Mouse (Mus musculus): ENCODE measurements at regions not wholly inside any gene's neighbourhood (a gene's known extent, or its start where the extent isn't known, plus 50 kb on each side); places are given as distances from the start of the nearest gene placed in this dataset.

DNA sequence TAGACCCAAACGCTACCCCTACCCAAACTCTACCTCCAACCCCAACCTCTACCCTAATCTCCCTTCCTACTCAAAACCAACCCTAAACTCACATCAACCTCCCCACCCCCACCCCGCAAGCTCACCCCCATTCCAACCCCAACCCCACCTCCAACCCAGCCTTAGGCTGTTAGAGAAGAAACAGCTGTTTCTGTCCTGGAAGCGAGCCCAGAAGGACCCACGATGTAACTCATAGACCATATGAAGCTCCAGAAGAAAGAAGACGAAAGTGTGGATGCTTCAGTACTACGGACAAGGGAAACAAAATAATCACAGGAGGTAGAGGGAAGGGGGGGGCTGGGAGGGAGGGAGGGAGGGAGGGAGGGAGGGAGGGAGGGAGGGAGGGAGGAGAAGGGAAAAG is 58.4 kb downstream of the Sox11 start:
- intact Hi-C loops (cut with DNase I), result no loop called here
- DNase-seq, result no peak

DNA sequence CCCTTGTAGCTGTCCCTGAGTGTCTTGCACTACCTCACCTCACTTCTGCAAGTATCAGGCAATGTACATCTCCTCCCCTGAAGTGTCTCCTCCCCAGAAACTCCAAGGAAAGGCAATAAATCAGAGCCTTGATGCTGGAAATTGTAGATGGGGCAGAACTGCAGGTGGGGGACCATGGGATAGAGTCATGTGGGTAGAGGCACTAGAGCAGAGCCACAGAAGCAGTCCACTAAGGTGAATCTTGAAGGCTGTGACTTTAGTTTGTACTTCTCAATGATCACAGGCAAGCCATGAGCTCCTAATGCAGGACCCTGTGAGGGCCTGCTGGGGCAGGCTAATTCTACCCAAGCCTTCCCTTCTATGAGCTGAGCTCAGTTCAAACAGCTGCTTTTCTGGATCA is 80.4 kb downstream of the Sox11 start:
- DNase-seq, result no peak
- intact Hi-C loops (cut with DNase I), result no loop called here

DNA sequence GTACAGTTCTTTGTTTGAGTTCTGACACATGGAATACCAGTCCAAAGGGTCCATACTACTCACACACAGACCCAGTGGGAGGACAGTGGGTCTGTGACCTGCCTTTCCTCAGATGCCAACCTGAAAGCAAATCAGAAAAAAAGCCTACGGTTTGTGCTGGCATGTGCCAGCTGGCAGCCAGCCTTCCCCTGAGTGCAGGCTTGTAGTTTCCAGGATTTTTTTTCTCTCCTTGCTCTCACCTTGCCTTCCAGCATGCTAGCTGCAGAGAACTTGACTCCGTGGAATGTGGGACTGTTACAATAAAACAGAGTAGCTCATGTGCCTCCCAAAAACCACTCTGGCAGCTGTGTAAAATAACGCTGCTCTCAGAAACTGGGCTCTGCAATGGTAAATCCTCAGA is 88.2 kb downstream of the Sox11 start:
- DNase-seq, result peak; percentile 8 to 13

DNA sequence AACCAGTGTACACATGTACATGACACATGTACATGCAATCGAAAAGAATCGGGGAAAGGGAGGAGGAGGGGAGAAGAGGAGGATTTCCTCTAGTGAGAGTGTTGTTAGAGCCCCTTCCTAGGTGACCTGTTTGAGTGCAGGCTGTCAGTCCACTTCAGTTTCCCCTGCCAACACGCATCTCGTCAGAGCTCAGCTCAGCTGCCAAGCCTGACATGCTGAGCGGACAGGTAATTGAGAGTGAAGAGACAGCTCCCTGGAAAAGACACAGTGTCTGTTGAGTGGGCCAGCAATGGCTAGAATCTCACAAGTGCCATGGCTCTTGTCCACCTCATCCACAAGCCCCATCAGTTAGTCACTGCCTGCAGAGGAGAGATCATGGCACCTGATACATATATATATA is 90.9 kb downstream of the Sox11 start:
- intact Hi-C loops (cut with DNase I), result no loop called here
- DNase-seq, result no peak

More for the DNA sequence above, 88.2 kb downstream of the Sox11 start:
- intact Hi-C loops (cut with DNase I), result no loop called here

DNA sequence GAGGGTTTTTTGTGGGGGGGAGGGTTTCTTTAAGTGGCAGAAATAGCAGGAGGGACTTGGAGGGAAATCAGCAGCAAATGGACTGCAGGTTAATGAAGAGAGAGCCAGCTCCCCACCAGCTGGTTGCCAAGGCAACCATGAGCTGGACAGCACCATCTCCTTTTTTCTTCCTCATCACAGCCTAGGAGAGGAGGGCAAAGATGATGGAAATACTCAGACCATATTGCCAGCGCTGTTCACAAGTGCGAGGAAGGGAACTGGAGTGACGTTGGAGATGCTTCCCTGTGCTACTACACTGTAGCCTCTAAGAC is 93.9 kb downstream of the Sox11 start:
- DNase-seq, result no peak
- intact Hi-C loops (cut with DNase I), result no loop called here

DNA sequence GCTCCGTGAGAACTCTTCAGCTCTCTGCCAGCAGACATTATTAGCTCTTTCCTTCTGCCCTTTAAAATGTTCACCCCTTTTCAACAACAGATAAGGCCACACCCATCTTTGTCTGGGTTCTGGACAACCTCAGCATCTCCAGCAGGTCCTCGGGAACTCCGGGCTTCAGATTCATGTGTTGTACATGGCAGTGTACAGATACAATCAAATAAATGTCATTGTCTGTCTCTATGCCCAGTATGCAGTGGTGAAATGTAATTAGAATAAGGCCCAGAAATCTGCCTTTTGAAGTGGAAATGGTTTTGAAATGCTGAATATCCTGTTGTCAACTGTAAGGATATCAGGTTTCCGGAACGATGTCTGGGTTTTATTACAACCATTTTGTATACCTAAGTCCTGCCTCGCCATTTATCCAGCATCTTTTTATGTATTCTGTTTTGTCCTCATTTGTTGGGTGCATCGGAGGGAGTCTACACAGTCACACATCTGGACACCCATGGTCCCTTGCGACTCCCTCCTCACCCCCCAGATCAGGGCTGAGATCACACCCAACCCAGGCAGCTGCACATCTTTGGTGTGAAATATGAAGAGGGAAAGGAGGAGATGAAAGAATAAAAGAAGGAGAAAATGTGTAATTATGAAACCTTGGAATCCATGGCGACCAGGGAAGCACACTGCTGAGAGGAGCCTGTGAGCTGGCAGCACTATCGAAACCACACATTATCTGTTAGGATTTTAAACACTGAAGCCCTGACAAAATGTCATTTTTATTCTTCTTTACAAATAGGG is 94.4 kb downstream of the Sox11 start:
- no peak for DNase-seq
- intact Hi-C loops (cut with DNase I), result no loop called here

DNA sequence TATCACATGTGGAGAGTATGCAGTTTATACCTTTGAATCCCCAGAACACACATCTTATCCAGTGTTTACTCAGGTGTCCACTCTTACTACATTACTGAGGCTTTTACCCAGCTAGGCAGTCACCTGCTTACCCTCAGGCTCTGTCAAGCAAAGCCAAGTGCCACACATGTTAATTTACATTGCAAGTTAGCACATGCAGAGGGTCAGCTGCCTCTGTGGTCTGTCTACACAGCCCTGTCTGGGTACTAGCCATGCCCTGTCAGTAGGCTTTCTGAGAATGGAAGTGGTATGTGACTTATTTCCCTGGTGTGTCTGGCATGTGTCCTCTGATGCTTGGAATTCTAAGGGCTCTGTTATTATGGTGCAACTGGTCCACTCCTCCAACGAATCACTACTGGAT is 106.6 kb downstream of the Sox11 start:
- DNase-seq, result no peak
- intact Hi-C loops (cut with DNase I), result no loop called here

DNA sequence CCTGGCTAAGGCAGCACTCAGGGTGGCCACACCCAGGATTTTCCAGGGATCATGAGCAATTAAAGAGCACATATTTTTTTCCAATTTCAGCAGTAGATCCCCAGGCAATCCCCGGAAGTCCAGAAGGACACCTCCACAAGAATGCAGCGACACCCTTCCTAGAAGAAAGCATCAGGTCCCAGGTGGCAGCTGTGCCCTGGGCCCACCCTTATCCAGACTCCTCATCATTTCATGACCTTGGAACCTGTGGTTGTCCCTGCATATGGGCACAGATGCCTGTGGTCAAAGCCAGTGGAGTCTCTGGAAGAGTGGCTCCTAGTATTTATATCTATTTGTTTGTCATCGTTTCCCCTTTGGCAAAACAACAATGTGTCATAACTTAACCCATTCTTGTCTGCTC is 120.8 kb downstream of the Sox11 start:
- intact Hi-C loops (cut with DNase I), result no loop called here
- DNase-seq, result no peak

DNA sequence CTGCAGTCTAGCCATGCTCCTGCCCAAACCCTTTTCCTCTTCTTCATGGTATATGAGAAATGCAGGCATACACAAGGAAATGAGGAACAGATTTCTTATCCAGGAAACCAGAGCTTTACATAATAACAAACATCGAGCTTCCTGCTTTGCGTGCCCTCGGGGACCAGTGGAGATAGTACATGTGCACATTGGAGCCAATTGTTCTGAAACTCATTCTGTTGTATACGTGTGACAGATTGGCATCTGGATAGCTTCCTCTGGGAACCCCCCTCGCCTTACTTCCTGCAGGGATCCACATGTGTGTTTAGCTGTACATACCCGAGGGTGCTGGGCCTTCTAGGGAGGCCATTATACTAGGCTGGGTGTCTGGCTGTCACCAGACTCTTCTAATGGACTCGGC is 141.2 kb downstream of the Sox11 start:
- no peak for DNase-seq
- intact Hi-C loops (cut with DNase I), result no loop called here

DNA sequence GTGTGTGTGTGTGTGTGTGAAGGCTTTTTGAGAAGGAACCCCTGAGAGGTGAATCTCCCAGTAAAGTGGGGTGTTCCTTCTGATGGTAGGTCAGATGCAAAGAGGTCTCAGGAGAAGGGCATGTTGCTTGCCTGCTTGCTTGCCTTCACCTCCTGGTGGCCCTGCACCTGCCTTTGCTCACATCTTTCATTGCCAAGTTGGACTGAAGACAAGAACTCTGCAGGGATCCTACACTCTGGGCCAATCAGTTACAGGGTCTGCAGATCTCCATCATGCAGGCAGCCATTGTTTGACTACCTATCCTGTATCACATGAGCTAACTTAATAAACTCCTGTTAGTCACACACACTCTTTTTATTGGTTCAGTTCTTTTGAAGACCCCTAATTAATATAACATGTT is 148.4 kb downstream of the Sox11 start:
- DNase-seq, result no peak
- intact Hi-C loops (cut with DNase I), result no loop called here

DNA sequence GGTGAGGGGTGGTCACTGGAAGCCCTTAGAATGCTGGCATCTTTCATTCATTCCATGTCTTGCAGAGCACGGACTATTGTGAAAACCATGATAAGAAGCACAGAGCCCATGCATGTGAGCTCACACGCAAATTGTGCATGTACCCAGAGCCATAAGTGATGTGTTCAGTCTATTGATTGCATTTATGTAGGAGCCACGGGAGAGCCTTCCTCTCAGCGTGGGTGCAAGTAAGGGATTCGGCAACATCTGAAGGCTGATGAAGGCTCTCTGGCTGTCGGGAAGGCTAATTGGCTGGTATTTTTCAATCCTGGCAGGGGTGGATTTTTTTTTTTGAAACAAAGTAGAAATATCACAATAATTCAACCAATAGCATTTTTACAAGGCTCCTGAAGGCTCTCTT is 150.5 kb downstream of the Sox11 start:
- intact Hi-C loops (cut with DNase I), result no loop called here
- no peak for DNase-seq

DNA sequence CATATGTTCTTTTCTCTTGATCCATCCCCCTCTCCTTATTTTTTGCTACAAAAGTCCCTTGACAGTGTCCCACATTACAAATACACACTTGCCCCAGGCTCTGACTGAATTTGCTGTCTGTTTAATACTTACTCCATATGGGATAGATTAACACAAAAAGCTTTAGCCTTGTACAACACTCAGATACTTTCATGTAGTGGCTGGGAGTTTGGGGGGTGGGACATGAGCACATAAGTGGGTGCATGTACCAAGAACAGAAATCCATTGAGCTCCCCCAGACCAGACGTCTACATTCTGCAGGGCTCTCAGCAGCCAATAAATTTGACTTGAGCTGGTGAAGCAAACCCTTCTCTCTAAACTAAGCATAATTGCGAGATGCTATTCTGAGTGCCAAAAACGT is 154.9 kb downstream of the Sox11 start:
- intact Hi-C loops (cut with DNase I), result no loop called here
- DNase-seq, result no peak

DNA sequence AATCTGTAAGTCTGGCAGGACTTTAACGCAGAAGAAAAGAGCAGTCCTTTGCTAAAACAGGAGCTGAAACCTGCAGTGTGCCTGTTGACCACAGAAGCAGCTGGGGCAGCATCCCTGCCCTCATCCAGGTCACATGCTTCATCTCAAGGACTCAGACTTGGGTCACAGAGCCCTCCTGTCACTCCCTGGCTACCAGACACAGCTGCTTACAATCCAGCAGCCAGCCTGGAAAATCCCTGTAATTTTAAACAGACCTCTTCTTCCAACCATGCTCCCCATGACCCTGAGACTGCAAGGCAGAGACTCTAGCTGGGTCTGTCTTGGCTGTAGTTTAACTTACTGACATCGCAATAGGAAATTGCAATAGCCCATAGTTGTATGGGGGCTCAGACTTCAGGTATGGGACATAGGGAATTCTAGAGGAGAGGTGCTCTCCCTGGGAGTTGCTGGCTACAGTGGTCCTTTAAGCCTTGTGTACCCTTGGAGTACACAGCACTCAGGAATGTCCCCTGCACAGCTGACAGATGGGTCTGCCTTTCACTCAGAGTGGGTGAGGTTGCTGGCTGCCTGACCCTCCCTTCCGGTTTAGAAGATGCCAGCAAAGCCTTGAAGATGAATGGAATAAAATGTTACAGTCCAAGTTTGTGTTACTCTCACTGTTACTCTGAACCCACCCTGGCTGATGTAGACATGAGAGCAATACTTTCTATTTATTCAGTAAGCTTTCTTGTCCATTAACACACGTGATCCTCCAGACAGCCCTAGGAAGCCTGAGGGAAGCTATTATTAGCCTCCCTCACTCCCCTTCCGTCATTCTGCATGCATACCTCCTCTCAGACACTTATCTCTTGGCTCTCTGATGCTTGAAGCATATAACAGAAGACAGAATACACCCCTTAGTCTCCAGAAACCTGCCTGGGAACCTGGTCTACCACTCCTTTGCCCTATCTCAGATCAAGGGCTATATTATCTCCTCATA is 159.7 kb downstream of the Sox11 start:
- DNase-seq, result peak; percentile 9 to 31
- intact Hi-C loops (cut with DNase I), result no loop called here

DNA sequence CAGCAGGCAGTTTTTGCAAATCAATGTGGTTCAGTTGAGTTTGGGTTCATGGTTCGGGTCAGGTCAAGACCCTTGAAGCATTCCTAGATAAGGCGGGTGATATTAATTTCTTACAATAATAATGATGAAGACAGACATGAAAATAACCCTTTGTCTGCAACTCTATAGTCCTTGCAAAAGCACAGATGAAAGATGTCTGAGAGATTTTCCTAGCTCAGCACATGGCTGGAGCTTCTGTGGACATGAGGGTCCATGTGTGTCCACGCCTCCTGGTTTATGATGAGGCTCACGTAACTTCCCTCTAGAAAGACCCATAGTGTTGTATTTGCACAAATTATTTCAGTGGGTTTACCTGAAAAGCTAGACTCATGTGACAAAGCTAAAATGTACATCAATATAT is 168.8 kb downstream of the Sox11 start:
- intact Hi-C loops (cut with DNase I), result no loop called here

DNA sequence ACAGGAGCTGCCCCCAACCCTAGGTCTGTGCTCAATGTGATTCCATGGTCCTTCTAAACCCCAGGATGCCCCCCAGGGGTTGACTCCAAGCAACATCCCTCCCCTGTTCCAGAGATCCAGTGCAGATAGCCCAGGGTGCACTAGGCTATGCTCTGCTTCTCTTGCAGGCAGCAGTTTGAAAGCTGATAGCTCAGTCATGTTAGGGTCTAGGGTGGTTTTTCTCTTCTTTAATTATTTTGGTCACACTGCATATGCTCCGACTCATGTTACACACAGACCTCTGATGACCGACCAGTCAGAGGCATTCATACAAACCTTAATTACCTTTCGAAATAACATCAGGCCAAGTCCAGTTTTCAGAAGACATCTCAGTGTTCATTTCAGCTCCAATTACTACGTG is 169.2 kb downstream of the Sox11 start:
- DNase-seq, result no peak
- intact Hi-C loops (cut with DNase I), result no loop called here

More for the DNA sequence above, 168.8 kb downstream of the Sox11 start:
- no peak for DNase-seq

DNA sequence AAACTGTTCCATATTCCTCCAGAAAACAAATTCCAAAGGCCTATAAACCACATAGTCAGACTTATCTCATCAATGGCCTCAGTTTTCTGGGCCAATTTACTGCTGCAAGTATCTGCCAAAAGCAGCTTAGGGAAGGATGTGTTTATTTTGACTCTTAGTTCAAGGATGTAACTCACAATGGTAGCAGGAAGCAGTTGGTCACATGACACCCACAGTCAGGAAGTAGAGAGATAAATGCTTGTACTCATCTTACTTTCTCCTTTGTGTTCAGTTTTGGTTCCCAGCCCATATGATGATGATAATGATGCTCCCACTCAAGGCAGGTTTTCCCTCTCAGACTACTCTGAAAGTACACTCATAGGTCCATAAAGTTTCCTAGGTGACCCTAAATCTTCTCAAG is 170.8 kb downstream of the Sox11 start:
- intact Hi-C loops (cut with DNase I), result no loop called here
- DNase-seq, result no peak

DNA sequence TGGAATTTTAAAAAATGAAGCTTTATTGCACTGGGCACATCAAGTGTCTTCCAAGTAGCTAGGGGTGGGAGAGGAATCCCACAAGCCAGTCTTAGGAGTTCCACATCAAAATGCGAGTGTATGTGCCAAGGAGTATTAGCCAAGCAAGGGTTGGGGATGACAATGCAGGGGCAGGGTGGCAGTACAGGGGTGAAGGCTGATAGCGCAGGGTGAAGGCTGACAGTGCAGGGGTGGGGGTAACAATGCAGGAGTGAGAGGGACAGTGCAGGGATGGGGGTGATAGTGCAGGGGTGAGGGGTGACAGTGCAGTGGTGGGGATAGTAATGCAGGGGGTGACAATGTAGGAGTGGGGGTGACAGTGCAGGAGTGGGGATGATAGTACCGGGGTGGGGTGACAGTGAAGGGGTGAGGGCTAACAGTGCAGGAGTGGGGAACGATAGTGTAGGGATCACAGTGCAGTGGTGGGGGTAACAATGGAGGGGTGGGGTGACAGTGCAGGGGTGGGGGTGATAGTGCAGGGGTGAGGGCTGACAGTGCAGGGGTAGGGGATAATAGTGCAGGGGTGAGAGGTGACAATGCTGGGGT is 177.4 kb downstream of the Sox11 start:
- no peak for DNase-seq
- intact Hi-C loops (cut with DNase I), result no loop called here

DNA sequence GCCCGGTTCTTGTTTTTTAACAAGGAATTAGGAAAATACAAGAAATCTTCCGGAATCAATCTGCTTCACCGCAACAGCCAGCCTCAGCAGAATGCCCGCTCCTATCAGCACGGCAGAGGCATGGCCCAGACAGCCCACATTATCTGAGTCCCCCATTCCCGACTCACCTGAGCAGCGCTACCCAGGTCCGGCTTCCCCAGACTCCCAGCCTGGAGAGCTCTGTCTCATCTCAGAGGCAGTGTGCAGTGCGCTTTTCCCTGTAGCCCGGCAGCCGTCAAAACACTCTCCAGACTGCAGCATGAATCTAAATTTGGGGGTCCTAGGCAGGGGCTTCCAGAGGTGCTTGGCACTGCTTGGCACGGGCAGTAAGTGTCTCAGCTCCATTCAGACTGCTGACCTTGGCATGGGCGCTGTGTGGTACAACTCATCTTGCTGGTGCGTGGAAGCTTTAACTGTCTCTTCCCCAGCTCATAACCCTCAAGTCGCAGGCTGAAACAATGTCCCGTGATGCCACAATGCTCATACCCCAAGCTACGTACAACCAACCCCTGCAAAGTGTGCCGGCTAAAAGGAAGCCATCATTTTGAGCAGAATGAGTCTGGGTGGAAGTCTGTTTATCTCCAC is 182.2 kb downstream of the Sox11 start:
- DNase-seq, result no peak
- intact Hi-C loops (cut with DNase I), result no loop called here

DNA sequence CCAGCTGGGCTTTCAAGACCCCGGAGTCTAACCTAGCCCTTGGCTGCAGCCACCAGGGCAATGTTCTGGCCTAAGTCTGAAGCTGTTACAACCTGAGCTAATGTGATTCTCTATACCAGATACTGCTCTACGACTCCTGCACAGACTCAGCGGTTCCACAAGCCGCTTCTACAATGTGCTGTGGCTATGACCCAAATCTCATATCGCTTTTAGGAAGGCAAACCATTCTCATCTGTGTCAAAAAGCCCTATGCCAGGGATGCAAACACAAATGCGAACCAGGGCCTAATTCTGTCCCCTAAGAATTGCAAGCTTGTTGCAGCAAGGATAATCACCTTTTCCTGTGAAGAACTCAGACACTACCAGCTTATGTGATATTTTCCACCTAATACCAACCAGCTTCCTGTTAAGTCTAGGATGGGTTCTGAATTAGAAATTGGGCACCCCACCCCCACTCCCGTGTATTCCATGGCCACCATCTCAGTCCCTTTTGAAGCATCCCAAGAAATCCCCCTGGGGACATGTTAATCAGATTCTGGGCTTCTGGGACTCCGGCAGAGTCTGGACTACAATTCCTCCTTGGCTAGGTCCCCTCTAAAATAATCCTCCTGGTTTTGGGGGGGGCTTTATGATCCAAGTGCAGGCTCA is 182.8 kb downstream of the Sox11 start:
- intact Hi-C loops (cut with DNase I), result no loop called here
- DNase-seq, result no peak

All from heart, postnatal 36 days (tissue).